Mouse (Mus musculus) gastrocnemius, postnatal 4 days (tissue): ENCODE results near the gene Anapc15. TPM values are rescaled to one million over a fixed set of nuclear protein-coding genes. Genes with fewer than 3 reads are reported as not detected.

Experiments
- DNase-seq, 2 experiments: peaks; one replicate each; pipeline ENCODE4 v3.0.0; 2021 to 2022; ENCODE audit warnings: low spot score in 2 of 2, mixed read lengths in 2 of 2
- total RNA-seq, 2 experiments: library from RNA; stranded (reverse); gene quantifications; 2 replicates each; pipeline ENCODE4 v1.2.3; 2021

The Anapc15 gene
- total RNA-seq, 2 experiments from 2014 or later: 21.4 to 24.4 TPM

DNA sequence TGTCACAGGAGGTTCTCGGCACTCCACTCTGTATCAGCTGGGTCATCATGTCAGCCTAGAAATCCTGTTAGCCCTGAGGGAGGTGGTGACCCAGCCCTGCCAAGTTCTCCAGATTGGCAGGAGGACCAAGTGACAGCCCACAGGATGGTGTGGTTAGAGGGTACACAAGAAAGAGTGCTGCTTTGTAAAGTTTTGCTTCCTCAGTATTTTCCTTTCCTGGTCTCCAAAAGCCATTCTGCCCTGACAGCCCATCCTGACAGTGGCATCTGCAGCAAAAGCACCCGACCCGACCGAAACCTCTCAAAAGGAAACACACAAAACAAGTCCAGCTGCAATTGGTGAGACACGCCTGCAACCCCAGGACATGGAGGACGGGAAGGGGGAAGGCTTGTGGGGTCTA, 19.3 kb upstream of the Anapc15 start:
- no peak for DNase-seq

DNA sequence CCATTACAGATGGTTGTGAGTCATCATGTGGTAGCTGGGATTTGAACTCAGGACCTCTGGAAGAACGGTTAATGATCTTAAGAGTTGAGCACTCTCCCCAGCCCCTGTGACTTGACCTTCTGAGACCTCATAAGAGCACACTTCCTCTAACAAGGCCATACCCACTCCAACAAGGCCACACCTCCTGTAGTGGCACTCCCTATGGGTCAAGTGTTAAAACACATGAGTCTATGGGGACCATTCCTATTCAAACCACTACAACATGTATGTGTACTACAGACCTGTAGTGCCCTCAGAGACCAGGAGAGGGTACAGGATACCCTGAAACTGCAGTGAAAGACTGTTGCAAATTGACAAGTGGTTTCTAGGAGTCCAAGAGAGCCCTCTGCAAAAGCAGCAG, 15.6 kb upstream of the Anapc15 start:
- DNase-seq: no peak

DNA sequence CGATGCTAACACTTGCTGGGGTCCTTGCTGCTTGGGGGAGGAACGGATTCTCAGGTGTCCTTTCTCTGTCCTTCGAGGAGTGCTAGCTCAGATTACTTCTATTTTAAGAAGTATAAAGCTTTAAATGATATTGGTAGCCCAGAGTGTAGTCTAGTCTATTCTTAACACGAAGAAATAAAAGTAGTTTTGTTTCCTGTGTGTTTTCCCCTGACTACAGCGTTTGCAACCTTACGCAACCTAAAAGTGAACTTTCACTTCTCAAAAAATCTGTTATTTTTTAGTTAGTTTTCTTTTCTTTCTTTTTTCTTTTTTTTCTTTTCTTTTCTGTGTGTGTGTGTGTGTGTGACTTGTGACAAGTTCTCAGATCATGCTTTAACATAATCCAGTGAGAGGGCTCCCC, 11.8 kb upstream of the Anapc15 start:
- DNase-seq: no peak

DNA sequence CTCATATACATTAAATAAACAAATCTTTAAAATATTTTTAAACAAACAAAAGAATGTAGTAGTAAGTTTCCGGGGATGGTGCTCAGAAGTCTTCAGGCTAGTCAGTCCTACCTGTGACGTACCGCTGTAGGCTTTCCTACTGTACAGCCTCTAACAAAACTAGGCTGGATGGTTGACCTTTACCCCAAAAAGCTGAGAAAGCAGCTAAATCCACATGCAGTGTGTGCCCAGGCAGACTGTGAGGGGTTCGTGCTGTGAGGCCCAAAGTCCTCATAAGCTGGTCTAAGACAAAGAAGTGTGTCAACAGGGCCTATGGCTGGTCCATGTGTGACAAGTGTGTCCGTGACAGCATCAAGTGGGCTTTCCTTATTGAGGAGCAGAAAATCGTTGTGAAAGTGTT, 10.7 kb upstream of the Anapc15 start:
- no peak for DNase-seq

DNA sequence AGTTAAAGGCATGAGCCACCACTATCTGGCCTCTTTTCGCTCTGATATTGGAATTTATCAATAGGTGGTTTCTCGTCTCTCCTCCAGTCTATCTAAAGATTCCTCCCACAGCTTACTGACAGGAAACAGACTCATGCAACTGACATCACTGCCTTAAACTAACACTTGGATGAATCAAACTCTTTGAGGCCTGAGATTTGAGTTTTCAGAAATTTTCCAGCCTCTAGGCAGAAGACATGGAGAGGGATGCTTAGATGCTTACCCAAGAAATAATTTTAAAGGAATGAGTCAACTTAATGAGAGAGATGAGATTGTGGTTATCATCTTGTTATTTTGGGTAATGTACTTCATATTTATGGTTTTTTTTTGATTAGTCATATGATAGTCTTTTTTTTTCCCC, 9.7 kb upstream of the Anapc15 start:
- DNase-seq: no peak

DNA sequence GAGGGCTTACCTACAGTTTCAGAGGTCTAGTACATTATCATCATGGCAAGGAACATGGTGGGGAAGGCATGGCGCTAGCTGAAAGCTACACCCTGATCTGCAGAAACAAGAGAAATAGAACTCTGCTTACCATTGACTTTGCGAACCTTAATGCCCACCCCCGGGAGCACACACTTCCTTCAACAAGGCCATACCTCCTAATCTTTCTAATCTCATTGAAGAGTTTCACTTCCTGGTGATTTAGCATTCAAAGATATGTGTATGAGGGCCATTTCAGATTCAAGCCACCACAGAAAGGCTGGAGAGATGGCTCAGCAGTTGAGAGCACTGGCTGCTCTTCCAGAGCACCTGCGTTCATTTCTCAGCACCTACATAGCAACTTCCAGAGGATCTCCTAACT, 6.4 kb upstream of the Anapc15 start, which contains the start of gene Folr2:
Gene Folr2 (minus strand): TSS at position 101 of the 400 bp plus-strand sequence.
- DNase-seq: no peak

DNA sequence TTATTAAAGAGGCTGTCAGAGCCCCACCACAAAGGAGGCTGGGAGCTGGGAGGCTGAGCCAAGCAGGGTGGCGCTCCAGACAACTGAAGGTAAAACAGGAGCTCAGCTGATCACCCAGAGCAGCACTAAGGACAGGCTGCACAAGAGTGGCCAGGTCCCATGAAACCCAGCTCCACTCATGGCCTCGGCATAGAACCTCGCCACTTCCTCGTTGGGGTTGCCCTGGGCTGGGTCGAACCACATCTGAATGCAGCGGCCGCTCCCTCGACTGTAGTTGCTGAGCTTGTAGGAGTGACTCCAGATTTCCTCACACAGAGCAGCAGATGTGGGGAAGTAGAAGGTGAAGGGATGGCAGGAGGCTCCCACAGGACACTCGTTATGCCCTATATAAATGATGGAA, 5.2 kb upstream of the Anapc15 start:
- no peak for DNase-seq

DNA sequence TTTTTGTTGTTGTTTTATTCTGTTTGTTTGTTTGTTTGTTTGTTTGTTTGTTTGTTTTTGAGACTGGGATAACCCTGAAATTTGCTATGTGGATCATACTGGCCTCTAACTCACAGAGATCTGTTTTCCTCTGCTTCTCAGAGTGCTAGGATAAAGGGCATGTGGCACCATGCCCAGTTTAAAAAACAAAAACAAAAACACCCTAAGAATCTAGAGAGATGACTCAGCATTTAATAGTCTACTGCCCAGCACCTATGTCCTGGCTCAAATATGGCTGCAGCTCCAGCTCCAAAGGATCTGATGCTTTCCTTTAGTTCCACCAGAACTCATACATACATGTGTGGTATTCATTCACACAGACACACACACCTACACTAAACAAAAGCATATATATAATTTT, 2.5 kb upstream of the Anapc15 start:
- no peak for DNase-seq

DNA sequence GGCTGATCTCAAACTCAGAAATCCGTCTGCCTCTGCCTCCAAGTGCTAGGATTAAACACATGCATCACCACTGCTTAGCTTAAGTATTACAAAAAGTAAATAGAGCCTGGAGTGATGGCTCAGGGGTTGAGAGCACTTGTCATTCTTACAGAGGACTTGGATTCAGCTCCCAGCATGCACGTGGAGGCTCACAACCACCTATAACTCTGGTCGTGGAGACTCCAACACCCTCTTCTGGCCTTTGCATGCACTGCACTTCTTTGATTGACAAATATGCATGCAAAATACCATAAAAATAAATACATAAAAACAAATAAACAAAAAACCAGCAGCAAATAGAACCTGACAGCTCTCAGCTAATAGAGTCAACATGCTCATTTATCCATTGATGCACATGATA, 1.2 kb upstream of the Anapc15 start:
- DNase-seq: no peak

DNA sequence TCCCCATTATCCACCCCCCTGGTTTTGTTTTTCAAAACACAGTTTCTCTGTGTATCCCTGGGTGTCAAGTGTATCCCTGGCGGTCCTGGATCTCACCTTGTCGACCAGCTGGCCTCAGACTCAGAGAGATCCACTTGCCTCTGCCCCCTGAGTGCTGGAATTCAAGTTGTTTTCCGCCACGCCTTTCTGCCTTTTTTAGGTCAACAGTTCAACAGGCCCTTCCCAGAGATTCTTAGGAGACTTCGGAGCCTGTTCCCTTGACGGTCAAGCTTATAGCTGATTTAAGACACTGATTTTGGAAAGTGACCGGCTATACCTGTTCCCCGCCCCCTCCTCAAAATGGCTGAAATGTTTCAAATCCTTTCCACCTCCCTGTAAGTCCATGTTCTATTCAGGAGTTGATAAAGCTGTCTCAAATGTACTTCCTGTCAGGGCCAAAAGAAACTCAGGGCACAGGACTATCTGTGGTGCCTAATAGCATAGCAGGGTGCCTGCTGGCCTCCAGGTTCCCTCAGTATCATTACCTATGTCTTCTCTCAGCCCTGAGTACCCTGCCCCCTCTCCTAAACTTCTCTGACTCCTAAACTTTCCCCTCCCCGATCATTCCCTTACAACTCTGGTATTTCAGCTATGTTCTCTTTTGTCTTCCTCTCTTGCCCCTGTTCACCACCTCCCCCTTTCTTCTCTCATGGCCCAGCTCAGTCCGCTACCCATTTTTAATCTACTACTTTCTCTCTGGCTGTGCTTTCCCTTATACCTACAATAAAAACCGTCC, 3.2 kb downstream of the Anapc15 start:
- DNase-seq: no peak

DNA sequence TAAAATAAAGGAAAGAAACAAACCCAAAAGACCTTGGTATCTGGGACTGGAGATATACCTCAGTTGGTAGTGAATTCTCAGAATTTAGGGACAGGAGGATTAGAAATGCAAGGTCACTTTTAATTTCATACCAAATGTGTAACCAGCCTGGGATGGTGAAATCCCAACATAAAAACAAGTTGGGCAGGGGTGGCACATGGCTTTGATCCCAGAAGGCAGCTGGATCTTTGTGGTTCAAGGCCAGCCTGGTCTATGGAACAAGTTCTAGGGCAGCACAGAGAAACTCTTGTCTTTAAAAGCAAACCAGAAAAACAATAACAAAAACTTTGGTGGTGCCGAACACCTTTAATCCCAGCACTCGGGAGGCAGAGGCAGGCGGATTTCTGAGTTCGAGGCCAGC, 4.0 kb downstream of the Anapc15 start:
- DNase-seq: no peak

DNA sequence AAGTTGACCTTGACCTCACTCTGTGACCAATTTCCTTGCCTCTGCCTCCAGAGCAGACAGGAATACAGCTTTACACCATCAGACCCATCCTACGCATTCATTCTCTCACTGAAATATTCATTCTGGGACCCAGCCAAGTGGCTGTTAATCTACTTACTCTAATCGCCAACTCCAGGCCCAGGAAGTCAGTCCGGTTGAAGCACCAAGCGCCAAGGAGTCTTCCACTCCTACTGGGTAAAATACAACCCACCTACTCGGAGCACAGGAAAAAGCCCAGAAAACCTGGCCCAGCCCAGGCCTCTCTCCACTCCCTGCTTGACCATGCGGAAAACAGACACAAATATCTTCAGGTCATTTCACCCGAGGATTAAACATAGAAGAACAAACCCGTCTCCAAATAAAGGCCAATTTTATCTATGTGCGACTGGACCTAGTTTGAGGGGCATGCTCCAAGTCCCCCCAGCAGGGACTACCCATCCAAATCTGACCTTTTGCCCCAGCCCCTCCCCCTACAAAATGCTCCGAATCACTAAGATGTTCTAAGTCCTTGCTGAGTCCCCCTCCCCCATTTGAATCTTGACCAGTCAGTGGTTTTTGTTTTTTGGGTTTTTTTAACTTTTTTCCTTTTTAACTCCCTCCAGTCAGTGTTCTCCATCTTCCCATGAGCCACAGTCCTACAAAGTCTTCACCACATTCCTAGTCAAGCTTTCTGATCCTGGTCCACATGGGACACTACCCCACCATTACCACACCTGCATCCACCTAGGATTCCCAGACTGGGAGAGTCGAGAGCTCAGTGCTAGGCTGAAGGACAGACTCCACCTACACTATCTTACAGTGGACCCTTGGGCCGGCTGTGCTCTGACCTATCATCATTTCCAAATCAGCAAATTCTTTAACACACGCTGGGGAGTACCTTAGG, 5.0 kb downstream of the Anapc15 start:
- no peak for DNase-seq

DNA sequence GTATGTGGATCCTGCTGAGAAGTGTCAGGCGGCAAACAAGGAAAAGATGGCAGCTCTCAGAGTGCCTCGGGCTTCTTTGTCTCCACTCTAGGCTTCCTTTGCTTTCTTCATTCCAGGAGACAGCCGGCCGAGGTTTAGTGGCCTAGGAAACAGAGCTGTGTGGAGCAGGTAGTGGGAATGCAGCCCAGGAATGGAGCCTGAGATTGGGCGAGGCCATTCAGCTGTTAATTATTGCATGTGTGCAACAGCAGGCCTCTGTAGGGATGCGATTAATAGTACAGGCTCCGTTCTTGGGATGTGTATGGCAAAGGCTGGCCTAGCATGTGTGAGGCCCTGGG, 5.6 kb downstream of the Anapc15 start:
- DNase-seq: no peak

DNA sequence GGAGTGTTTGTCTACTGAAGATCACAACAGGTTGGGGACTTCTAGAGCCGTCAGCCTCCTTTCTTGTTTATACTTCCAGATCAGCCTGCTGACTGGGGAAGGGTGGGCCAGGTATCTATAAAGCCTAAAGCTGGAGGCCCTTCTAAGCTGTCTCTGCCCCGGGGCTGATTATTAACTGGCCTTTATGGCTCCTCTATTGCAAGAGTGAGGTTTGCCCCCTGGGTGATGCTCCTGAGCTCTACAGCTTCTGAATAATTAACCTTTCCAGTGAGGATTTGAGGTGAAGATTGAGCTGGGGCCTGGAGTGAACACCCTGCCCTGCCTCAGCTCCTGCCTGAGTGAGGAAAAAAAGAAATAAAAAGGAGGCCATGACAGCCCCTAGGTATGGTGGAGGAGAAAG, 7.1 kb downstream of the Anapc15 start, which contains the start of gene Folr1:
Gene Folr1 (minus strand): TSS at position 160 of the 400 bp plus-strand sequence.
- DNase-seq: no peak

DNA sequence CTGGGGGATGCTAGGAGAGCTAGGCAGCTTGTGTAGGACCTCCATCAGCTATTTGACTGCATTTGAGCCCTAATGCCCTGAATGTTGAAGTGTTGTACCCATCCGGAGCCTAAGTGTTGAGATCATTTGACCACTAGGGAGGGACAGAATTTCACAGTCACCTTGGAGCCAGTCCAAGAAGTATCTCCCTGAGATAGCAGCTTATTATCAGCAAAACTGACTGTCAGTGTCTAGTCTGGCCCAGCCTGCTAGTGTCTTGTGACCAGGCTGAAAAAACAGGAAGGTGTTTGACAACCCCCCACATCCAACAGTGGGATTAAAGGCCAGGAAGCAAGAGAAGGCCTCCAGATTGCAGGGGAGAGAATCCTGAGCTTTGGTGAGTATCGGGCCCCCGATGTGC, 7.8 kb downstream of the Anapc15 start:
- DNase-seq: no peak

DNA sequence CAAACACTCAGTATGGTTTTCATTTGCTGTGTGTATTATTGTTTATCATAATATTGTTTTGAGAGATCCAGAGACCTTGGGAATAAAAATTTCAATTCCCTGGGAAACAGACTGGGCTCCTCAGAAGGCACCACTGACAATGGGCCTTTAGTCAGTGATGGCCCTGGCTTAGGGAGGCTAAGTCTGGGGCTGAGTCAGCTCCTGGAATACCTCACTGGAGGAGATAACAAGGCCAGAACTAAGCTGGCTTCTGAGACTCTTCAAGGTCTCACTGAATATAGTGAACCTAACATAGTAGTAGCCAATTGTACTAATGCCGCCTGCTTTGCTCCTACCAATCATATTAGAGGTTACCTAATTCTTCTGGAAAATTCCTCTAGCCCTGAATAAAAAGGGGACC, 12.5 kb downstream of the Anapc15 start:
- no peak for DNase-seq

DNA sequence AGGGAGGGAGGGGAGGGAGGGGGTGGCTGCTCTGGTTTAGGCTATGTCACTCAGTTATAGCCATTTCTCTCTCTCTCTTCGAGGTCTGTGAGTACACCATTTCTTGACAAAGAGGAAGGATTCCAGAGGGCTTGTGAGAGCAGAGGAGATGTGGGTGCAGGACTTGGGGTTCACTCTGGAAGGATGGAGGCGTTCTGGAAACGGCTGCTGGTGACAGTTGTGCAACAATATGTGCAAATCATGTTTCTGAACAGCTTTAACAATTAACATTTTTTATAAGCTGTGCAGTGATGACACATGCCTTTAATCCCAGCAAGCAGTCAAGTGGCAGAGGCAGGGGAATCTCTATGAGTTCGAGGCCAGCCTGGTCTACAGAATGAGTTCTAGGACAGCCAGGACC, 17.3 kb downstream of the Anapc15 start:
- DNase-seq: no peak

DNA sequence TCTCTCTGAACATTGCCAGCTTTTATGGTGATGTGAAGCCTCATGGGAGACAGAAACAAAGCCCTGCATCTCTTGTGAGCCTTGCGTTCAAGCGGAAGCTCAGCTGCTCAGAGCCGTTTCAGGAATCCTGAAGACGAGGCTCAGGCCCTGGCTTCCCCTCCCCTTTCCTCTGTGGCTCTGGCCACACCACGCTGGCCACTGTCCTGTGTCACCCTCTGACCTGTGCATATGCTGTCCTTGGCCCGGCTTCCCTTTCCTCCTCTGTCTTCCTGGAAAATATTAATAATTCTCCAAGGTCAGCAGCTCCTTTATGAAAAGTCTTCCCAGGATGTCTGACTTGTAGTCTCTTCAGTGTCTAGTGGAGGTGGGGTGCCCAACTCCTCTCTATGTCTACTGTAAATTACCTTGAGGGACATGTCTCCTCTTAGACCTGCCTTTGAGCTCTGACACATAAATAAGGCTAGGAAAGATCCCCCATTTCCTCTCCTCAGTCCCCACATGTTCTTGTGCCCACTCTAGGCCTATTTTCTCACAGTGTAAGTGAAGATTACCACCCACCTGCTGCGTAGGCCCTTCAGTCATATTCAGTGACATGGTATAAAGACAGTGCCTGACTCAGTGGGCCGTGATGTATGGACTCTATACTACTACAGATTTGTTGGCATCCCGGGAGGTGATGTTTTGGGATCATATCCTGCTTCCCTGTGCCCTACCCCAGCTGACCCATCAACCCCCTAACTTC, 19.1 kb downstream of the Anapc15 start:
- no peak for DNase-seq

DNA sequence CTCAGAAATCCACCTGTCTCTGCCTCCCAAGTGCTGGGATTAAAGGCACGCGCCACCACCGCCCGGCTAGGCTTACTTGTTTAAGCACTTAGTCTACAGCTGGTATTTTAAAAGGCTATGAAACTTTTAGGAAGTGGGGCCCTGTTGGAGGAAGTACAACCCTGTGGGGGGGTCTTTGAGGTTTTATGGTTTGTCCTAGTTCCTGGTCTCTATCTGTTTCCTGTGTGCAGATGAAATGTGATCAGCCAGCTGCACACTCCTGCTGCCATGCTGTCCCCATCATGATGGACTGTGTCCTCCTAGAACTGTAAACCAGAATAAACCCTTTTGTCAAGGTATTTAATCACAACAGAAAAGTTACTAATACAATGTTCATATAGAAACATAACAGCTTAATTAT, 20.6 kb downstream of the Anapc15 start:
- DNase-seq: no peak

DNA sequence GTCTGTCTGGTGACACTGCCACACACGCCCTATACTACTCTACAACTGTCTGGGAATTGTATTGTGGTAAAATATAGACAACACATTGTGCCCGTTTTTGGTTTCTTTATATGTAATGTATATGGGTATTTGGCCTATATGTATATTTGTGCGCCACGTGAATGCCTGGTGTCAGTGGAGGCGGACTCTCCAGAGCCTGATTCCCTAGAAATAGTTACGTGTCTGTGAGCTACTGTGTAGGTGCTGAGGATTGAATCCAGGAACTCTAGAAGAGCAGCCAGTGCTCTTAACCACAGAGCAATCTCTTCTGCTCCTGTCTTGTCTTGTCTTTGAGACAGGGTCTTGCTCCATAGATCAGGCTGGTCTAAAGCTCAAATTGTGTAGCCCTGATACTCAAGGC, 22.8 kb downstream of the Anapc15 start:
- DNase-seq: no peak

DNA sequence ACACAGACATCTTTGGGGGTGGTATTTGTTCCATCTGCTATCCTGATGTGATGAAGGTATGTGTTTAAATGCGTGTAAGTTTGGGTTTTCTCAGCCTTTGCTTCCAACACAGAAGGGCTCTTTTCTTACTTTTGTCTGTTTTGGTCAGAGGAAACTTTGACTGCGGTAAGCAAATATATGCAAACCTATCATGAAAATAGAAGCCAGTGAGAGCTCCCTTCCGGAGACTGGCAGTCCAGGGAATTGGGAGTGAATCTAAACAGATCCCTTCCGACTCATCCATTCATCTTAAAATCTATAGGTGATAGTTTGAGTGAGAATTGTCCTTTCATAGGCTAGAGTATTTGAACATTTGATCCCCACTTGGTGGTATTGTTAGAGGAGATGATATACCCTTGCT, 24.9 kb downstream of the Anapc15 start:
- no peak for DNase-seq

DNA sequence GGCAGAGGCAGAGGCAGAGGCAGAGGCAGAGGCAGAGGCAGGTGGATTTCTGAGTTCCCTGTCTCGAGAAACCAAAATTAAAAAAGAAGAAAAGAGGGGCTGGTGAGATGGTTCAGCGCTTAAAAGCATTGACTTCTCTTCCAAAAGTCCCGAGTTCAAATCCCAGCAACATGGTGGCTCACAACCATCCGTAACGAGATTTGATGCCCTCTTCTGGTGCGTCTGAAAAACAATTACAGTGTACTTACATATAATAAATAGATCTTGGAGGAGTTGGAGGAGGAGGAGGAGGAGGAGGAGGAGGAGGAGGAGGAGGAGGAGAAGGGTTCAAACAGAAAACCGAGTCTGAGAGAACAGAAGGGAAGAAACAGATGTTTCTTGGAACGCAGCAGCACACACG, 32.2 kb downstream of the Anapc15 start:
- no peak for DNase-seq
